Mouse (Mus musculus) kidney, postnatal 0 days (tissue): ENCODE results near the gene Slc5a4a. TPM values are rescaled to one million over a fixed set of nuclear protein-coding genes. Genes with fewer than 3 reads are reported as not detected.
A peak's percentile ranks its signal among the peaks of the same experiment; 100 is the strongest.

Source experiments
- ATAC-seq: fragments of 200-750 bp; cut with Nextera tagmentation; replicated peaks from 2 replicates; pipeline ENCODE4 v1.8.0; 2017; ENCODE audit warnings: low read depth, moderate number of reproducible peaks, moderate TSS enrichment, moderate library complexity; ENCODE audit not compliant: low FRiP score
- DNase-seq: peaks from one replicate; pipeline ENCODE4 v3.0.0-alpha.2; 2016; ENCODE audit warnings: low spot score
- H3K27ac ChIP-seq: fragments of 300-500 bp; sonication (generic); 2 replicates; pipeline ENCODE4 v1.5.1; 2014; ENCODE audit warnings: mild to moderate bottlenecking
- H3K27me3 ChIP-seq: fragments of 300-500 bp; sonication (generic); 2 replicates; pipeline ENCODE4 v1.6.1; 2014; ENCODE audit warnings: low read length, mixed read lengths; ENCODE audit not compliant: insufficient read depth
- H3K36me3 ChIP-seq: fragments of 300-500 bp; sonication (generic); 2 replicates; pipeline ENCODE4 v1.6.1; 2014; ENCODE audit warnings: low read length, mixed read lengths; ENCODE audit not compliant: insufficient read depth
- H3K4me1 ChIP-seq: fragments of 300-500 bp; sonication (generic); replicated peaks from 2 replicates; pipeline ENCODE4 v1.6.1; 2014; ENCODE audit warnings: antibody characterized with exemption, low read length, mixed read lengths; ENCODE audit not compliant: insufficient read depth
- H3K4me2 ChIP-seq: fragments of 300-500 bp; sonication (generic); 2 replicates; pipeline ENCODE4 v1.6.1; 2014; ENCODE audit warnings: mild to moderate bottlenecking, low read length, moderate library complexity, mixed read lengths
- H3K4me3 ChIP-seq: fragments of 300-500 bp; sonication (generic); replicated peaks from 2 replicates; pipeline ENCODE4 v1.5.1; 2014; ENCODE audit warnings: low read depth, low read length
- H3K9ac ChIP-seq: fragments of 300-500 bp; sonication (generic); 2 replicates; pipeline ENCODE4 v1.6.1; 2014; ENCODE audit warnings: low read depth, low read length
- H3K9me3 ChIP-seq: fragments of 300-500 bp; sonication (generic); replicated peaks from 2 replicates; pipeline ENCODE4 v1.6.1; 2016; ENCODE audit warnings: low read length, inconsistent platforms, mixed read lengths
- CTCF ChIP-seq: IDR thresholded peaks from 2 replicates; pipeline ENCODE4 v1.5.1; 2016; ENCODE audit warnings: antibody characterized with exemption, low read depth, mild to moderate bottlenecking, moderate library complexity
- WGBS: fragments of 180-500 bp; shearing (Covaris S2); extraction: QIAGEN DNeasy Blood & Tissue Kit; methylation state at CpG from one replicate; pipeline ENCODE4 v1.1.7; 2014; 5-methylcytosine and 5-hydroxymethylcytosine counted together
- polyA plus RNA-seq: library from polyadenylated mRNA; unstranded; fragments of >200 nt; fragmentation: Nextera tagmentation; extraction: Ambion mirVana; gene quantifications from 2 replicates; pipeline ENCODE4 v1.2.1, GENCODE M21; 2015

Gene Slc5a4a
- polyA plus RNA-seq, 1 experiment from 2014 or later, result not detected

- 78% methylated on average over 4 of the region's 4 CpGs for WGBS
- H3K4me1 ChIP-seq, result no peaks in the 10 kb centered on the region
- no peak overlapping the region for H3K4me3 ChIP-seq
- H3K27ac ChIP-seq, result no peak overlapping the region
- no peaks in the 10 kb centered on the region for H3K9me3 ChIP-seq
- no peak overlapping the region for H3K4me2 ChIP-seq
- DNase-seq (no peak), ATAC-seq (no peak)
- no peaks in the 10 kb centered on the region for H3K36me3 ChIP-seq
- H3K27me3 ChIP-seq, result no peaks in the 10 kb centered on the region
- TF ChIP-seq CTCF, result no peak
- H3K9ac ChIP-seq, result no peak overlapping the region
Measured at GRCm38 (mm10) chr10:76185216-76185615, 38.0 kb downstream of the Slc5a4a start.

GRCm38 (mm10) chr10:76188010-76188409 is 40.8 kb downstream of the Slc5a4a start:
- Histone ChIP-seq H3K4me2 (no peak overlapping the region), H3K9ac (no peak overlapping the region), H3K27me3 (no peaks in the 10 kb centered on the region), H3K4me1 (no peaks in the 10 kb centered on the region), H3K36me3 (no peaks in the 10 kb centered on the region), H3K4me3 (no peak overlapping the region), H3K27ac (no peak overlapping the region), H3K9me3 (no peaks in the 10 kb centered on the region)
- WGBS, result 87% methylated on average over 1 of the region's 1 CpGs
- no peak for TF ChIP-seq CTCF
- ATAC-seq, result no peak
- DNase-seq, result no peak

- Histone ChIP-seq H3K4me3 (no peak overlapping the region), H3K27me3 (no peaks in the 10 kb centered on the region), H3K9ac (no peak overlapping the region), H3K36me3 (no peaks in the 10 kb centered on the region), H3K4me1 (no peaks in the 10 kb centered on the region), H3K9me3 (no peaks in the 10 kb centered on the region), H3K27ac (no peak overlapping the region), H3K4me2 (no peak overlapping the region)
- 79% methylated on average over 3 of the region's 3 CpGs for WGBS
- no peak for TF ChIP-seq CTCF
- ATAC-seq (no peak), DNase-seq (no peak)
Measured at GRCm38 (mm10) chr10:76201416-76201815, 54.2 kb downstream of the Slc5a4a start.

DNA sequence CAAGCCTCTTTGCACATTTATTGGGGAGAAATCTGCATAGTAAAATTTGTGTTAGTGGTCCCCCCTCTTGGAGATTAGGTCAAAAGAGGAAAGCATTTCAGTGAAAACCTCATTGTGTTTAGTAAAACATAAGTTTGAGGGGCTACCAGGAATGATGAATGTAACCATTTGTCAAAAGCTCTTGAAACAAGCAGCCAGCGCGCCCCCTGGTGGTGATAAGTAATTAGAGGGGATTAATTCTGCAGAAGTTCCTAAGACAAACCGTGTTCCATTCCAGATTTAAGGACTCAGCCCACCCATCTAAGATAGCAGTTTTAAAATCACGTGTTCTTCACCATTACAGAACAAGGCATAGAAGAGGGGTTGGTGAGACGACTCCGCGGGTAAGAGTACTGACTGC is 54.7 kb downstream of the Slc5a4a start:
- H3K27me3 ChIP-seq, result no peaks in the 10 kb centered on the region
- peak; percentile 88 for TF ChIP-seq CTCF
- H3K36me3 ChIP-seq, result 0 out of 2 replicates have a peak, but pooled peaks cover 3% of the 10 kb centered on the region
- H3K9me3 ChIP-seq, result no peaks in the 10 kb centered on the region
- H3K4me3 ChIP-seq, result no peak overlapping the region
- 19% methylated on average over 7 of the region's 7 CpGs for WGBS
- DNase-seq (peak; percentile 86), ATAC-seq (no peak)
- H3K27ac ChIP-seq, result no peak overlapping the region
- no peak overlapping the region for H3K9ac ChIP-seq
- no peaks in the 10 kb centered on the region for H3K4me1 ChIP-seq
- H3K4me2 ChIP-seq, result no peak overlapping the region

DNA sequence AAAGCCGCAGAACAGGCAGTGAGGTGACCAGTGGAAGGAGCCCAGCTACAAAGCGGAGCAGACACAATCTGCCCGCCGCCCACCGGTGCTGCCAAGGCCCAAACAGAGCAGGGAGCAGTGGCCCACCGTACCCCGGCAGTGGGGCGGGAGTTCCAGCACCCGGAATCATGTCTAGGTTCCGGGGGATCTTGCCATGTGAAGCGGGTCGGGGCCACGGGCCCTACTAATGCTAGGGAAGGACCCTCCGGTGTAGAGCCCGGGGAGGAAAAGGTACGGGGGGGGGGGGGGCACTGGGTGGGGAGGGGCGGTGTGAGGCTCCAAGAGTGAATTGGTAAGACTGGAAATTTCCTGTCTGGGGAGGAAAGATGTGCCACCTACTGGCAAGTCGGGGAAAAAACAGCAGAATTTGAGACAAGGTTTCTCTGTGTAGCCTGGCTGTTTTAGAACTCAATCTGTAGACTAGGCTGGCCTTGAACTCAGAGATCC is 56.6 kb downstream of the Slc5a4a start:
- peak; percentile 61 for DNase-seq
- Histone ChIP-seq H3K27me3 (no peaks in the 10 kb centered on the region), H3K9me3 (no peaks in the 10 kb centered on the region), H3K4me2 (peak overlapping the region; percentile 59), H3K4me1 (no peaks in the 10 kb centered on the region), H3K27ac (no peak overlapping the region), H3K4me3 (peak overlapping the region; percentile 35), H3K9ac (peak overlapping the region; percentile 44; the same call in 1 of the 2 replicates), H3K36me3 (0 out of 2 replicates have a peak, but pooled peaks cover 13% of the 10 kb centered on the region)
- 26% methylated on average over 18 of the region's 18 CpGs for WGBS
- peak; percentile 57 for TF ChIP-seq CTCF
- no peak for ATAC-seq

DNA sequence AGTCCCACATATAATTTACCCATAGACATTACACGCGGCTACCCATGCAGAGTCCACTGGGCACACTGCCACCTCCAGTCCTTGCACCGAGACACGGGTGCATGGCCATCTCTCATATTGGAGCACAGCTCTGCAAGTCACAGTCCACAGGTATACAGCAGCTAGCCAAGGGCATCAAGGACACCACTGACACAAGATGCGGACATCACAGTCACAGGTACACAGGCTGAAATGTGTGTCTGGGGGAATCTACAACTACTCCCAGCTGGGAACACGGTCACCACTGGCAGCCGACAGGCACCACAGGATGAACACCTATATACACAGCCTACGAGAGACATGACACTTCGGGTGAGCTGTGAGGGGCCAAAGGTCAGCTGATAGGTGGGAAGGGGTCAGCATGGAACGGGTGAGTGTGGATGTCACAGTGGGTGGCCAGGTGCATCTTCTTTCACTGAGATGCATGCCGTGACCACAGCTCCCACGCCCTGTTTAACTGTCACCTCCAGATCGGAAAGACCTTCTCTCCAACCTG is 60.1 kb downstream of the Slc5a4a start:
- no peaks in the 10 kb centered on the region for H3K9me3 ChIP-seq
- WGBS, result 86% methylated on average over 13 of the region's 13 CpGs
- TF ChIP-seq CTCF, result no peak
- ATAC-seq (no peak), DNase-seq (no peak)
- no peak overlapping the region for H3K27ac ChIP-seq
- 0 out of 2 replicates have a peak, but pooled peaks cover 18% of the 10 kb centered on the region for H3K36me3 ChIP-seq
- H3K4me1 ChIP-seq, result no peaks in the 10 kb centered on the region
- H3K4me3 ChIP-seq, result no peak overlapping the region
- H3K9ac ChIP-seq, result no peak overlapping the region
- no peak overlapping the region for H3K4me2 ChIP-seq
- no peaks in the 10 kb centered on the region for H3K27me3 ChIP-seq

- 88% methylated on average over 8 of the region's 8 CpGs for WGBS
- ATAC-seq, result no peak; the same call in 1 of the 2 replicates
- no peak for DNase-seq
- Histone ChIP-seq H3K4me2 (no peak overlapping the region), H3K9me3 (no peaks in the 10 kb centered on the region), H3K4me3 (no peak overlapping the region), H3K9ac (no peak overlapping the region), H3K27me3 (no peaks in the 10 kb centered on the region), H3K4me1 (no peaks in the 10 kb centered on the region), H3K36me3 (0 out of 2 replicates have a peak, but pooled peaks cover 23% of the 10 kb centered on the region), H3K27ac (no peak overlapping the region)
- TF ChIP-seq CTCF, result no peak
Measured at GRCm38 (mm10) chr10:76209241-76209640, 62.0 kb downstream of the Slc5a4a start.
